Mouse (Mus musculus): ENCODE results near the gene Vapb. TPM values are rescaled to one million over a fixed set of nuclear protein-coding genes. Genes with fewer than 3 reads are reported as not detected.

Gene Vapb
- polyA plus RNA-seq, 1 experiment from 2014 or later, result 20.3 TPM

- H3K27me3 ChIP-seq (replicated peaks; ENCODE audit: control insufficient read depth, insufficient read depth, low read length), result no peaks in the 10 kb centered on the region
- no peak for ATAC-seq
- no peak overlapping the region for H3K4me3 ChIP-seq (replicated peaks; ENCODE audit: low read length)
- H3K27ac ChIP-seq (ENCODE audit: low read length), result no peak overlapping the region
- no peak overlapping the region for H3K4me2 ChIP-seq (ENCODE audit: low read length)
- no peak overlapping the region for H3K9ac ChIP-seq (replicated peaks; ENCODE audit: low read depth, low read length)
- H3K4me1 ChIP-seq (replicated peaks; ENCODE audit: control insufficient read depth, insufficient read depth, low read length), result peaks cover 14% of the 10 kb centered on the region; the same call in 1 of the 2 replicates
- no peaks in the 10 kb centered on the region for H3K36me3 ChIP-seq (ENCODE audit: control insufficient read depth, insufficient read depth)
- WGBS, result 62% methylated on average over 15 of the region's 15 CpGs
- no peaks in the 10 kb centered on the region for H3K9me3 ChIP-seq (ENCODE audit: control insufficient read depth, low read length)
Measured at GRCm38 (mm10) chr2:173795801-173796673, 58.7 kb downstream of the Vapb start.

DNA sequence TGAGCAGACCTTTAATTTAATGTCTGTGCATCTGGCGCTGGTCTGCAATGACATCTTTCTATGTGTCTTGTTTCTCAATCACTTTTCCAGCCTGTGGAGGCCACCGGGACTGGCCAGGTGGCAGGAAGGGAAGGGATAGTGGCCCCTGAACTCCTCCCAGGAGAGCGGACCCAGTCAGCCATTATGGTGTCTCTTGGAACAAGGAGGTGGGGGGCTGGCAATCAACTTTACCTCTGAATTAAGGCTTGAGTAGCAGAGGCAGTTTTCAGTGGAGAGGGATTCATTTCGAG lies 59.3 kb downstream of the Vapb start:
- no peak for ATAC-seq
- H3K9ac ChIP-seq (replicated peaks; ENCODE audit: low read depth, low read length), result no peak overlapping the region
- H3K27ac ChIP-seq (ENCODE audit: low read length), result no peak overlapping the region
- 85% methylated on average over 4 of the region's 4 CpGs for WGBS
- H3K4me3 ChIP-seq (replicated peaks; ENCODE audit: low read length), result no peak overlapping the region
- H3K36me3 ChIP-seq (ENCODE audit: control insufficient read depth, insufficient read depth), result no peaks in the 10 kb centered on the region
- no peaks in the 10 kb centered on the region for H3K9me3 ChIP-seq (ENCODE audit: control insufficient read depth, low read length)
- no peaks in the 10 kb centered on the region for H3K27me3 ChIP-seq (replicated peaks; ENCODE audit: control insufficient read depth, insufficient read depth, low read length)
- no peak overlapping the region for H3K4me2 ChIP-seq (ENCODE audit: low read length)
- H3K4me1 ChIP-seq (replicated peaks; ENCODE audit: control insufficient read depth, insufficient read depth, low read length), result peaks cover 12% of the 10 kb centered on the region; the same call in 1 of the 2 replicates

GRCm38 (mm10) chr2:173799513-173799912 lies 62.2 kb downstream of the Vapb start:
- no peak overlapping the region for H3K27ac ChIP-seq (ENCODE audit: low read length)
- H3K4me3 ChIP-seq (replicated peaks; ENCODE audit: low read length), result no peak overlapping the region
- H3K36me3 ChIP-seq (ENCODE audit: control insufficient read depth, insufficient read depth), result no peaks in the 10 kb centered on the region
- no peak overlapping the region for H3K9ac ChIP-seq (replicated peaks; ENCODE audit: low read depth, low read length)
- 68% methylated on average over 1 of the region's 1 CpGs for WGBS
- no peak for ATAC-seq
- no peak overlapping the region for H3K4me2 ChIP-seq (ENCODE audit: low read length)
- H3K27me3 ChIP-seq (replicated peaks; ENCODE audit: control insufficient read depth, insufficient read depth, low read length), result no peaks in the 10 kb centered on the region
- peaks cover 5% of the 10 kb centered on the region; the same call in 1 of the 2 replicates for H3K4me1 ChIP-seq (replicated peaks; ENCODE audit: control insufficient read depth, insufficient read depth, low read length)
- no peaks in the 10 kb centered on the region for H3K9me3 ChIP-seq (ENCODE audit: control insufficient read depth, low read length)

- no peak overlapping the region for H3K9ac ChIP-seq (replicated peaks; ENCODE audit: low read depth, low read length)
- H3K4me2 ChIP-seq (ENCODE audit: low read length), result no peak overlapping the region
- no peak overlapping the region for H3K4me3 ChIP-seq (replicated peaks; ENCODE audit: low read length)
- H3K27ac ChIP-seq (ENCODE audit: low read length), result no peak overlapping the region
- 89% methylated on average over 9 of the region's 9 CpGs for WGBS
- H3K36me3 ChIP-seq (ENCODE audit: control insufficient read depth, insufficient read depth), result no peaks in the 10 kb centered on the region
- H3K4me1 ChIP-seq (replicated peaks; ENCODE audit: control insufficient read depth, insufficient read depth, low read length), result peaks cover 5% of the 10 kb centered on the region; the same call in 1 of the 2 replicates
- no peaks in the 10 kb centered on the region for H3K9me3 ChIP-seq (ENCODE audit: control insufficient read depth, low read length)
- no peak for ATAC-seq
- no peaks in the 10 kb centered on the region for H3K27me3 ChIP-seq (replicated peaks; ENCODE audit: control insufficient read depth, insufficient read depth, low read length)
Measured at GRCm38 (mm10) chr2:173800566-173800965, 63.3 kb downstream of the Vapb start.

GRCm38 (mm10) chr2:173801405-173801876 lies 64.1 kb downstream of the Vapb start:
- H3K4me3 ChIP-seq (replicated peaks; ENCODE audit: low read length), result no peak overlapping the region
- no peaks in the 10 kb centered on the region for H3K9me3 ChIP-seq (ENCODE audit: control insufficient read depth, low read length)
- WGBS, result 78% methylated on average over 10 of the region's 11 CpGs
- no peak overlapping the region for H3K9ac ChIP-seq (replicated peaks; ENCODE audit: low read depth, low read length)
- H3K36me3 ChIP-seq (ENCODE audit: control insufficient read depth, insufficient read depth), result no peaks in the 10 kb centered on the region
- H3K4me1 ChIP-seq (replicated peaks; ENCODE audit: control insufficient read depth, insufficient read depth, low read length), result no peaks in the 10 kb centered on the region
- no peak overlapping the region for H3K27ac ChIP-seq (ENCODE audit: low read length)
- ATAC-seq, result no peak
- no peaks in the 10 kb centered on the region for H3K27me3 ChIP-seq (replicated peaks; ENCODE audit: control insufficient read depth, insufficient read depth, low read length)
- no peak overlapping the region for H3K4me2 ChIP-seq (ENCODE audit: low read length)

DNA sequence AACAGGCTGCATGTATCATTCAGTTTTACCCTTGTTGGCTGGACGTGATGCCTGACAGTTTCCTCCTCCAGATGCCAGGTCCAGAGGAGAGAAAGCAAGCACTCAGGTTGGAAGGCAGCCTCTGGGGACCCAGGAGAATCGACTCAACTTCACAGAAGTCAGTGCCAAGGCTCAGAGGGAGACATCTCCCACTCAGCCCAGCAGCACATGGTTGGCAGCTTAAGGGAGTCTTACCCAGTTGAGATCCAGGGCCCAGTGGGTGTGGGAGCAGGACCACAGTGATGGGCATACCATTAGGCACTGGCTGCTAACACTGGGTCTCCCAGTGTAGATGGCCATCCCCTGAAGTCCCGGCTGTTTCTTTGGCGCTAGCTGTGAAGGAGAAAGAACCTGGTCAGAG lies 64.9 kb downstream of the Vapb start:
- H3K9ac ChIP-seq (replicated peaks; ENCODE audit: low read depth, low read length), result no peak overlapping the region
- no peaks in the 10 kb centered on the region for H3K36me3 ChIP-seq (ENCODE audit: control insufficient read depth, insufficient read depth)
- no peaks in the 10 kb centered on the region for H3K4me1 ChIP-seq (replicated peaks; ENCODE audit: control insufficient read depth, insufficient read depth, low read length)
- H3K4me2 ChIP-seq (ENCODE audit: low read length), result no peak overlapping the region
- no peak overlapping the region for H3K27ac ChIP-seq (ENCODE audit: low read length)
- no peaks in the 10 kb centered on the region for H3K27me3 ChIP-seq (replicated peaks; ENCODE audit: control insufficient read depth, insufficient read depth, low read length)
- H3K9me3 ChIP-seq (ENCODE audit: control insufficient read depth, low read length), result no peaks in the 10 kb centered on the region
- ATAC-seq, result no peak
- 88% methylated on average over 4 of the region's 4 CpGs for WGBS
- no peak overlapping the region for H3K4me3 ChIP-seq (replicated peaks; ENCODE audit: low read length)

- H3K4me2 ChIP-seq (ENCODE audit: low read length), result no peak overlapping the region
- H3K9ac ChIP-seq (replicated peaks; ENCODE audit: low read depth, low read length), result no peak overlapping the region
- no peak for ATAC-seq
- H3K27ac ChIP-seq (ENCODE audit: low read length), result no peak overlapping the region
- H3K4me1 ChIP-seq (replicated peaks; ENCODE audit: control insufficient read depth, insufficient read depth, low read length), result no peaks in the 10 kb centered on the region
- no peak overlapping the region for H3K4me3 ChIP-seq (replicated peaks; ENCODE audit: low read length)
- WGBS, result 82% methylated on average over 3 of the region's 3 CpGs
- no peaks in the 10 kb centered on the region for H3K27me3 ChIP-seq (replicated peaks; ENCODE audit: control insufficient read depth, insufficient read depth, low read length)
- no peaks in the 10 kb centered on the region for H3K36me3 ChIP-seq (ENCODE audit: control insufficient read depth, insufficient read depth)
- H3K9me3 ChIP-seq (ENCODE audit: control insufficient read depth, low read length), result no peaks in the 10 kb centered on the region
Measured at GRCm38 (mm10) chr2:173802956-173803355, 65.6 kb downstream of the Vapb start.

- H3K4me1 ChIP-seq (replicated peaks; ENCODE audit: control insufficient read depth, insufficient read depth, low read length), result no peaks in the 10 kb centered on the region
- no peak overlapping the region for H3K27ac ChIP-seq (ENCODE audit: low read length)
- no peak overlapping the region for H3K4me2 ChIP-seq (ENCODE audit: low read length)
- H3K27me3 ChIP-seq (replicated peaks; ENCODE audit: control insufficient read depth, insufficient read depth, low read length), result no peaks in the 10 kb centered on the region
- ATAC-seq, result no peak
- H3K4me3 ChIP-seq (replicated peaks; ENCODE audit: low read length), result no peak overlapping the region
- no peaks in the 10 kb centered on the region for H3K36me3 ChIP-seq (ENCODE audit: control insufficient read depth, insufficient read depth)
- no peak overlapping the region for H3K9ac ChIP-seq (replicated peaks; ENCODE audit: low read depth, low read length)
- H3K9me3 ChIP-seq (ENCODE audit: control insufficient read depth, low read length), result no peaks in the 10 kb centered on the region
- WGBS, result 92% methylated on average over 11 of the region's 11 CpGs
Measured at GRCm38 (mm10) chr2:173803827-173804226, 66.5 kb downstream of the Vapb start.

- 86% methylated on average over 7 of the region's 7 CpGs for WGBS
- no peak for ATAC-seq
- no peaks in the 10 kb centered on the region for H3K36me3 ChIP-seq (ENCODE audit: control insufficient read depth, insufficient read depth)
Measured at GRCm38 (mm10) chr2:173806621-173807020, 69.3 kb downstream of the Vapb start.

More at GRCm38 (mm10) chr2:173806621-173807020, 69.3 kb downstream of the Vapb start:
- H3K9ac ChIP-seq (replicated peaks; ENCODE audit: low read depth, low read length), result no peak overlapping the region
- H3K4me1 ChIP-seq (replicated peaks; ENCODE audit: control insufficient read depth, insufficient read depth, low read length), result no peaks in the 10 kb centered on the region
- H3K9me3 ChIP-seq (ENCODE audit: control insufficient read depth, low read length), result no peaks in the 10 kb centered on the region
- H3K27me3 ChIP-seq (replicated peaks; ENCODE audit: control insufficient read depth, insufficient read depth, low read length), result no peaks in the 10 kb centered on the region
- H3K4me2 ChIP-seq (ENCODE audit: low read length), result no peak overlapping the region
- H3K4me3 ChIP-seq (replicated peaks; ENCODE audit: low read length), result no peak overlapping the region
- H3K27ac ChIP-seq (ENCODE audit: low read length), result no peak overlapping the region

All from forebrain, embryonic 16.5 days (tissue).